Mouse (Mus musculus) MEL (cell line): ENCODE measurements at regions not wholly inside any gene's neighbourhood (a gene's known extent, or its start where the extent isn't known, plus 50 kb on each side); places are given as distances from the start of the nearest gene placed in this dataset.

Experiments
- DNase-seq: peaks from one replicate; pipeline ENCODE4 v3.0.0; 2011; ENCODE audit warnings: low read depth, low spot score
- H3K27ac ChIP-seq: 2 replicates; pipeline ENCODE4 v1.5.1; 2012; ENCODE audit warnings: low read depth, mild to moderate bottlenecking, control low read depth, low read length, moderate library complexity; ENCODE audit not compliant: control insufficient read depth
- H3K27me3 ChIP-seq, 2 experiments: fragments of 150-350 bp in 1 of 2; sonication (generic) in 1 of 2; 2 replicates each; pipeline ENCODE4 v1.6.1; 2012; ENCODE audit warnings: low read length in 2 of 2, mild to moderate bottlenecking in 2 of 2, improper control_type of control experiment in 1 of 2, moderate library complexity in 1 of 2; ENCODE audit not compliant: insufficient read depth in 2 of 2, control insufficient read depth in 1 of 2
- H3K36me3 ChIP-seq, 2 experiments: 2 replicates each; pipeline ENCODE4 v1.6.1; 2012 to 2014; ENCODE audit warnings: low read length in 2 of 2, improper control_type of control experiment in 1 of 2, inconsistent platforms in 1 of 2, mild to moderate bottlenecking in 1 of 2; ENCODE audit not compliant: insufficient read depth in 2 of 2, control insufficient read depth in 1 of 2
- H3K4me1 ChIP-seq, 2 experiments: fragments of 150-350 bp in 1 of 2; sonication (generic) in 1 of 2; 2 replicates each; pipeline ENCODE4 v1.6.1; 2012; ENCODE audit warnings: low read length in 2 of 2, improper control_type of control experiment in 1 of 2, mild to moderate bottlenecking in 1 of 2; ENCODE audit not compliant: insufficient read depth in 2 of 2, control insufficient read depth in 1 of 2
- H3K4me3 ChIP-seq, 2 experiments: fragments of 150-350 bp in 1 of 2; sonication (generic) in 1 of 2; 2 replicates each; pipeline ENCODE4 v1.5.1; 2012; ENCODE audit warnings: low read depth in 2 of 2, low read length in 2 of 2, mild to moderate bottlenecking in 2 of 2, moderate library complexity in 2 of 2, control low read depth in 1 of 2, improper control_type of control experiment in 1 of 2; ENCODE audit not compliant: control insufficient read depth in 1 of 2, insufficient read depth in 1 of 2
- H3K79me2 ChIP-seq: 2 replicates; pipeline ENCODE4 v1.6.1; 2012; ENCODE audit warnings: mild to moderate bottlenecking, low read length, moderate library complexity; ENCODE audit not compliant: control insufficient read depth, poor library complexity, insufficient read depth
- H3K9ac ChIP-seq: 2 replicates; pipeline ENCODE4 v1.6.1; 2012; ENCODE audit warnings: low read depth, mild to moderate bottlenecking, control low read depth, low read length, moderate library complexity; ENCODE audit not compliant: control insufficient read depth, poor library complexity, severe bottlenecking
- H3K9me3 ChIP-seq: fragments of 150-350 bp; sonication (generic); replicated peaks from 2 replicates; pipeline ENCODE4 v1.6.1; 2012; ENCODE audit warnings: mild to moderate bottlenecking, low read length, improper control_type of control experiment, moderate library complexity; ENCODE audit not compliant: insufficient read depth
- CHD1 ChIP-seq: IDR thresholded peaks from 2 replicates; pipeline ENCODE4 v1.6.1; 2012; ENCODE audit warnings: low read depth, mild to moderate bottlenecking, inconsistent platforms, low read length, improper control_type of control experiment
- E2F4 ChIP-seq: IDR thresholded peaks from 2 replicates; pipeline ENCODE4 v1.6.1; 2011; ENCODE audit warnings: low read depth, low read length, improper control_type of control experiment, borderline replicate concordance
- ELF1 ChIP-seq: IDR thresholded peaks from 2 replicates; pipeline ENCODE4 v1.6.1; 2014; ENCODE audit warnings: low read depth, mild to moderate bottlenecking, inconsistent platforms, low read length, improper control_type of control experiment, moderate library complexity
- ETS1 ChIP-seq: IDR thresholded peaks from 2 replicates; pipeline ENCODE4 v1.6.1; 2012; ENCODE audit warnings: low read depth, mild to moderate bottlenecking, inconsistent platforms, low read length, improper control_type of control experiment, moderate library complexity
- GABPA ChIP-seq: IDR thresholded peaks from 2 replicates; pipeline ENCODE4 v1.6.1; 2012; ENCODE audit warnings: low read depth, mild to moderate bottlenecking, inconsistent platforms, low read length, improper control_type of control experiment, moderate library complexity
- GATA1 ChIP-seq: IDR thresholded peaks from 2 replicates; pipeline ENCODE4 v1.6.1; 2011; ENCODE audit warnings: low read depth, low read length, improper control_type of control experiment
- HCFC1 ChIP-seq: IDR thresholded peaks from 2 replicates; pipeline ENCODE4 v1.6.1; 2012; ENCODE audit warnings: low read depth, mild to moderate bottlenecking, inconsistent platforms, low read length, improper control_type of control experiment, moderate library complexity
- JUND ChIP-seq: IDR thresholded peaks from 2 replicates; pipeline ENCODE4 v1.6.1; 2011; ENCODE audit warnings: low read depth, mild to moderate bottlenecking, improper control_type of control experiment, low read length
- KAT2A ChIP-seq: conservative IDR thresholded peaks from 2 replicates; pipeline ENCODE4 v1.6.1; 2012; ENCODE audit warnings: low read depth, low read length, improper control_type of control experiment, inconsistent platforms
- MAFK ChIP-seq: IDR thresholded peaks from 2 replicates; pipeline ENCODE4 v1.6.1; 2011; ENCODE audit warnings: low read depth, mild to moderate bottlenecking, low read length, improper control_type of control experiment, borderline replicate concordance
- MAX ChIP-seq: IDR thresholded peaks from 2 replicates; pipeline ENCODE4 v1.6.1; 2011; ENCODE audit warnings: low read length, improper control_type of control experiment
- MAZ ChIP-seq: IDR thresholded peaks from 2 replicates; pipeline ENCODE4 v1.6.1; 2012; ENCODE audit warnings: low read depth, mild to moderate bottlenecking, inconsistent platforms, low read length, improper control_type of control experiment
- MEF2A ChIP-seq: IDR thresholded peaks from 2 replicates; pipeline ENCODE4 v1.6.1; 2014; ENCODE audit warnings: low read depth, mild to moderate bottlenecking, inconsistent platforms, low read length, improper control_type of control experiment; ENCODE audit not compliant: poor library complexity, insufficient replicate concordance, severe bottlenecking; ENCODE audit errors: extremely low read depth
- MXI1 ChIP-seq: IDR thresholded peaks from 2 replicates; pipeline ENCODE4 v1.6.1; 2011; ENCODE audit warnings: mild to moderate bottlenecking, low read depth, low read length, improper control_type of control experiment
- MYB ChIP-seq: IDR thresholded peaks from 2 replicates; pipeline ENCODE4 v1.6.1; 2011; ENCODE audit warnings: mild to moderate bottlenecking, low read depth, low read length, improper control_type of control experiment
- NELFE ChIP-seq: IDR thresholded peaks from 2 replicates; pipeline ENCODE4 v1.6.1; 2011; ENCODE audit warnings: low read depth, low read length, improper control_type of control experiment
- NRF1 ChIP-seq: IDR thresholded peaks from 2 replicates; pipeline ENCODE4 v1.6.1; 2014; ENCODE audit warnings: low read depth, mild to moderate bottlenecking, inconsistent platforms, low read length, improper control_type of control experiment, moderate library complexity; ENCODE audit not compliant: poor library complexity, insufficient read depth, severe bottlenecking
- POLR2A ChIP-seq, 2 experiments: IDR thresholded peaks; 2 replicates each; pipeline ENCODE4 v1.6.1; 2011 to 2012; ENCODE audit warnings: low read length in 2 of 2, mild to moderate bottlenecking in 2 of 2, control low read depth in 1 of 2, improper control_type of control experiment in 1 of 2, low read depth in 1 of 2, moderate library complexity in 1 of 2; ENCODE audit not compliant: control insufficient read depth in 1 of 2, insufficient read depth in 1 of 2, poor library complexity in 1 of 2
- POLR2AphosphoS2 ChIP-seq: IDR thresholded peaks from 2 replicates; pipeline ENCODE4 v1.6.1; 2011; ENCODE audit warnings: low read length, improper control_type of control experiment
- POLR2AphosphoS5 ChIP-seq: IDR thresholded peaks from 2 replicates; pipeline ENCODE4 v1.6.1; 2012; ENCODE audit warnings: low read depth, borderline replicate concordance, mild to moderate bottlenecking, inconsistent platforms, low read length, moderate library complexity, mixed read lengths
- RAD21 ChIP-seq: IDR thresholded peaks from 2 replicates; pipeline ENCODE4 v1.6.1; 2011; ENCODE audit warnings: mild to moderate bottlenecking, low read depth, low read length, improper control_type of control experiment
- SIN3A ChIP-seq: IDR thresholded peaks from 2 replicates; pipeline ENCODE4 v1.6.1; 2012; ENCODE audit warnings: low read length, improper control_type of control experiment, inconsistent platforms
- SMC3 ChIP-seq: IDR thresholded peaks from 2 replicates; pipeline ENCODE4 v1.6.1; 2011; ENCODE audit warnings: low read depth, low read length, improper control_type of control experiment
- TAL1 ChIP-seq: IDR thresholded peaks from 2 replicates; pipeline ENCODE4 v1.6.1; 2012; ENCODE audit warnings: mild to moderate bottlenecking, inconsistent platforms, low read length, moderate library complexity, mixed read lengths
- TBP ChIP-seq: IDR thresholded peaks from 2 replicates; pipeline ENCODE4 v1.8.0; 2011; ENCODE audit warnings: low read depth, low read length, improper control_type of control experiment
- UBTF ChIP-seq: IDR thresholded peaks from 2 replicates; pipeline ENCODE4 v1.6.1; 2012; ENCODE audit warnings: low read depth, mild to moderate bottlenecking, inconsistent platforms, low read length, improper control_type of control experiment, moderate library complexity, borderline replicate concordance; ENCODE audit not compliant: insufficient read depth
- USF1 ChIP-seq: IDR thresholded peaks from 2 replicates; pipeline ENCODE4 v1.6.1; 2014; ENCODE audit warnings: low read depth, mild to moderate bottlenecking, inconsistent platforms, low read length, improper control_type of control experiment, moderate library complexity
- USF2 ChIP-seq, 2 experiments: IDR thresholded peaks; 2 replicates each; pipeline ENCODE4 v1.6.1; 2011 to 2012; ENCODE audit warnings: improper control_type of control experiment in 2 of 2, low read length in 2 of 2, borderline replicate concordance in 1 of 2, inconsistent platforms in 1 of 2, low read depth in 1 of 2, mild to moderate bottlenecking in 1 of 2; ENCODE audit not compliant: insufficient read depth in 1 of 2
- ZC3H11A ChIP-seq: IDR thresholded peaks from 2 replicates; pipeline ENCODE4 v1.6.1; 2012; ENCODE audit warnings: low read depth, mild to moderate bottlenecking, inconsistent platforms, low read length, improper control_type of control experiment
- ZKSCAN1 ChIP-seq: IDR thresholded peaks from 2 replicates; pipeline ENCODE4 v1.6.1; 2012; ENCODE audit warnings: low read depth, mild to moderate bottlenecking, inconsistent platforms, low read length, improper control_type of control experiment, moderate library complexity
- ZMIZ1 ChIP-seq: IDR thresholded peaks from 2 replicates; pipeline ENCODE4 v1.6.1; 2012; ENCODE audit warnings: low read depth, mild to moderate bottlenecking, inconsistent platforms, low read length, improper control_type of control experiment, moderate library complexity

GRCm38 (mm10) chr9:33389170-33389569, 753.1 kb downstream of the Ets1 start:
- no peak for TF ChIP-seq E2F4
- TF ChIP-seq JUND: no peak
- TF ChIP-seq POLR2AphosphoS2: no peak
- TF ChIP-seq MYB: no peak
- no peak for TF ChIP-seq HCFC1
- TF ChIP-seq TAL1: no peak
- no peak for TF ChIP-seq ZC3H11A
- no peak for TF ChIP-seq MXI1
- no peak for TF ChIP-seq GABPA
- no peak for TF ChIP-seq USF1
- no peak for TF ChIP-seq MEF2A
- no peak for TF ChIP-seq USF2 (IDR thresholded peaks at IDR 0.05; ENCODE audit: borderline replicate concordance in 1 of 2, insufficient read depth in 1 of 2, low read depth in 1 of 2, low read length in 2 of 2)
- TF ChIP-seq POLR2A (IDR thresholded peaks at IDR 0.05; ENCODE audit: control insufficient read depth in 1 of 2, insufficient read depth in 1 of 2, low read depth in 1 of 2, low read length in 2 of 2, poor library complexity in 1 of 2): no peak
- TF ChIP-seq ETS1: no peak
- no peak for TF ChIP-seq RAD21
- no peak for TF ChIP-seq KAT2A
- TF ChIP-seq TBP: no peak
- TF ChIP-seq UBTF: no peak
- no peak for TF ChIP-seq ZMIZ1
- Histone ChIP-seq H3K4me3 (no peak overlapping the region), H3K4me1 (no peaks in the 10 kb centered on the region), H3K36me3 (no peaks in the 10 kb centered on the region), H3K79me2 (no peaks in the 10 kb centered on the region), H3K9me3 (no peaks in the 10 kb centered on the region), H3K9ac (no peak overlapping the region), H3K27me3 (no peaks in the 10 kb centered on the region), H3K27ac (no peak overlapping the region)
- no peak for DNase-seq

GRCm38 (mm10) chr9:33404691-33405090, 768.7 kb downstream of the Ets1 start:
- Histone ChIP-seq H3K9me3 (no peaks in the 10 kb centered on the region), H3K4me3 (no peak overlapping the region), H3K27ac (no peak overlapping the region), H3K4me1 (no peaks in the 10 kb centered on the region), H3K36me3 (no peaks in the 10 kb centered on the region), H3K79me2 (no peaks in the 10 kb centered on the region), H3K9ac (no peak overlapping the region), H3K27me3 (no peaks in the 10 kb centered on the region)
- no peak for DNase-seq
- TF ChIP-seq NELFE: no peak
- no peak; the same call in 1 of the 2 replicates for TF ChIP-seq MAFK
- TF ChIP-seq MEF2A: no peak
- no peak for TF ChIP-seq GABPA
- no peak for TF ChIP-seq ELF1
- no peak for TF ChIP-seq HCFC1
- no peak for TF ChIP-seq MYB
- no peak for TF ChIP-seq ZC3H11A
- no peak for TF ChIP-seq MAZ
- no peak for TF ChIP-seq CHD1
- TF ChIP-seq NRF1: no peak
- no peak for TF ChIP-seq MXI1
- no peak for TF ChIP-seq POLR2AphosphoS5
- TF ChIP-seq GATA1: no peak
- TF ChIP-seq SIN3A: no peak
- no peak for TF ChIP-seq ZMIZ1
- no peak for TF ChIP-seq SMC3
- TF ChIP-seq MAX: no peak
- TF ChIP-seq ZKSCAN1: no peak
